Mouse (Mus musculus) CH12.LX (cell line): ENCODE data around the gene Lbhd1.

Experiments used
- CTCF ChIP-seq, 2 experiments: IDR thresholded peaks in 1 of 2; conservative IDR thresholded peaks in 1 of 2; 2 replicates each; pipeline ENCODE4 v1.5.1; 2011 to 2012; ENCODE audit warnings: low read depth in 2 of 2, low read length in 2 of 2, improper control_type of control experiment in 1 of 2, inconsistent platforms in 1 of 2, mild to moderate bottlenecking in 1 of 2, moderate library complexity in 1 of 2
- EP300 ChIP-seq: IDR thresholded peaks from 2 replicates; pipeline ENCODE4 v1.6.1; 2011; ENCODE audit warnings: low read length, improper control_type of control experiment
- HCFC1 ChIP-seq: IDR thresholded peaks from 2 replicates; pipeline ENCODE4 v1.6.1; 2012; ENCODE audit warnings: low read depth, mild to moderate bottlenecking, inconsistent platforms, low read length, improper control_type of control experiment
- JUND ChIP-seq: conservative IDR thresholded peaks from 2 replicates; pipeline ENCODE4 v1.6.1; 2011; ENCODE audit warnings: low read depth, low read length, improper control_type of control experiment
- MAFK ChIP-seq: IDR thresholded peaks from 2 replicates; pipeline ENCODE4 v1.6.1; 2011; ENCODE audit warnings: low read length, improper control_type of control experiment; ENCODE audit not compliant: insufficient replicate concordance
- MAX ChIP-seq: IDR thresholded peaks from 2 replicates; pipeline ENCODE4 v1.6.1; 2011; ENCODE audit warnings: low read length, improper control_type of control experiment
- POLR2A ChIP-seq: IDR thresholded peaks from 2 replicates; pipeline ENCODE4 v1.6.1; 2011; ENCODE audit warnings: low read depth, mild to moderate bottlenecking, improper control_type of control experiment, low read length
- USF2 ChIP-seq: conservative IDR thresholded peaks from 2 replicates; pipeline ENCODE4 v1.6.1; 2011; ENCODE audit warnings: low read depth, low read length, improper control_type of control experiment
- ZKSCAN1 ChIP-seq: IDR thresholded peaks from 2 replicates; pipeline ENCODE4 v1.6.1; 2012; ENCODE audit warnings: low read depth, inconsistent platforms, low read length, improper control_type of control experiment, borderline replicate concordance

- TF ChIP-seq HCFC1 (no peak), EP300 (no peak), CTCF (conservative IDR thresholded peaks at IDR 0.05 in 1 of 2, IDR thresholded peaks at IDR 0.05 in 1 of 2; ENCODE audit: low read depth in 2 of 2, low read length in 2 of 2) (no peak), USF2 (no peak), POLR2A (no peak), MAX (no peak), MAFK (no peak), ZKSCAN1 (no peak), JUND (no peak)
Observed at GRCm38 (mm10) chr19:8852236-8852928, 31.1 kb upstream of the Lbhd1 start.
